Mouse (Mus musculus) heart, adult 2 months (tissue): ENCODE measurements around the gene Hoga1.

Experiments used
- CTCF ChIP-seq: fragments of 200-600 bp; IDR thresholded peaks from 2 replicates; pipeline ENCODE4 v1.8.1; 2022; ENCODE audit warnings: antibody characterized with exemption, mild to moderate bottlenecking, moderate library complexity
- EP300 ChIP-seq: fragments of 200-500 bp; IDR thresholded peaks from 2 replicates; pipeline ENCODE4 v1.6.1; 2011; ENCODE audit warnings: low read depth, low read length, control low read depth; ENCODE audit not compliant: insufficient read depth
- POLR2A ChIP-seq: fragments of 200-500 bp; IDR thresholded peaks from 2 replicates; pipeline ENCODE4 v1.6.1; 2011; ENCODE audit warnings: mild to moderate bottlenecking, low read depth, low read length, control low read depth; ENCODE audit not compliant: insufficient read depth

GRCm38 (mm10) chr19:42075992-42076391 lies 30.6 kb downstream of the Hoga1 start:
- TF ChIP-seq CTCF, result no peak
- TF ChIP-seq POLR2A, result no peak
- no peak for TF ChIP-seq EP300
